Mouse (Mus musculus) limb, embryonic 11.5 days (tissue): ENCODE measurements around the gene Fgr. TPM values are rescaled to one million over a fixed set of nuclear protein-coding genes. Genes with fewer than 3 reads are reported as not detected.

Experiments
- ATAC-seq: fragments of 200-750 bp; cut with Nextera tagmentation; 2 replicates; pipeline ENCODE4 v1.8.0; 2017; ENCODE audit warnings: low read depth; ENCODE audit not compliant: insufficient number of reproducible peaks, low FRiP score, low TSS enrichment
- DNase-seq: peaks from one replicate; pipeline ENCODE4 v3.0.0-alpha.2; 2015; ENCODE audit warnings: low spot score
- H3K27ac ChIP-seq: fragments of 300-500 bp; sonication (generic); replicated peaks from 2 replicates; pipeline ENCODE4 v1.5.1; 2014; ENCODE audit warnings: low read depth, mild to moderate bottlenecking, low read length
- H3K27me3 ChIP-seq: fragments of 300-500 bp; sonication (generic); 2 replicates; pipeline ENCODE4 v1.6.1; 2014; ENCODE audit warnings: mild to moderate bottlenecking, low read length, mixed read lengths; ENCODE audit not compliant: control insufficient read depth, insufficient read depth
- H3K36me3 ChIP-seq: fragments of 300-500 bp; sonication (generic); 2 replicates; pipeline ENCODE4 v1.6.1; 2014; ENCODE audit warnings: mild to moderate bottlenecking, low read length, moderate library complexity, mixed read lengths; ENCODE audit not compliant: control insufficient read depth, insufficient read depth
- H3K4me1 ChIP-seq: fragments of 300-500 bp; sonication (generic); 2 replicates; pipeline ENCODE4 v1.6.1; 2014; ENCODE audit warnings: low read length, mixed read lengths; ENCODE audit not compliant: control insufficient read depth, insufficient read depth
- H3K4me2 ChIP-seq: fragments of 300-500 bp; sonication (generic); 2 replicates; pipeline ENCODE4 v1.6.1; 2014; ENCODE audit warnings: low read depth, mild to moderate bottlenecking, moderate library complexity; ENCODE audit not compliant: severe bottlenecking
- H3K4me3 ChIP-seq: fragments of 300-500 bp; sonication (generic); 2 replicates; pipeline ENCODE4 v1.5.1; 2014; ENCODE audit warnings: low read depth, low read length
- H3K9ac ChIP-seq: fragments of 300-500 bp; sonication (generic); 2 replicates; pipeline ENCODE4 v1.6.1; 2014; ENCODE audit warnings: mild to moderate bottlenecking, low read length
- H3K9me3 ChIP-seq: fragments of 300-500 bp; sonication (generic); 2 replicates; pipeline ENCODE4 v1.6.1; 2016; ENCODE audit warnings: low read length; ENCODE audit not compliant: control insufficient read depth
- WGBS: fragments of 180-500 bp; shearing (Covaris S2); extraction: QIAGEN DNeasy Blood & Tissue Kit; methylation state at CpG from one replicate; pipeline ENCODE4 v1.1.7; 2014; 5-methylcytosine and 5-hydroxymethylcytosine counted together
- polyA plus RNA-seq: library from polyadenylated mRNA; unstranded; fragments of >200 nt; fragmentation: Nextera tagmentation; extraction: Ambion mirVana; gene quantifications from 2 replicates; pipeline ENCODE4 v1.2.1, GENCODE M21; 2014

The Fgr gene
- polyA plus RNA-seq, 1 experiment from 2014 or later, result 0.35 TPM

GRCm38 (mm10) chr4:133035946-133036345 is 62.1 kb downstream of the Fgr start:
- 83% methylated on average over 3 of the region's 3 CpGs for WGBS
- no peak overlapping the region for H3K4me2 ChIP-seq
- H3K9ac ChIP-seq, result no peak overlapping the region
- DNase-seq, result no peak
- no peak overlapping the region for H3K27ac ChIP-seq
- H3K27me3 ChIP-seq, result no peaks in the 10 kb centered on the region
- no peak overlapping the region for H3K4me3 ChIP-seq
- H3K9me3 ChIP-seq, result no peaks in the 10 kb centered on the region
- ATAC-seq, result no peak
- H3K4me1 ChIP-seq, result peaks cover 32% of the 10 kb centered on the region
- H3K36me3 ChIP-seq, result peaks cover 6% of the 10 kb centered on the region; the same call in 1 of the 2 replicates

GRCm38 (mm10) chr4:133037293-133037692 is 63.4 kb downstream of the Fgr start:
- Histone ChIP-seq H3K27ac (no peak overlapping the region), H3K4me1 (peaks cover 46% of the 10 kb centered on the region)

GRCm38 (mm10) chr4:133037798-133038197 is 63.9 kb downstream of the Fgr start:
- DNase-seq (no peak), ATAC-seq (no peak)
- Histone ChIP-seq H3K9me3 (no peaks in the 10 kb centered on the region), H3K36me3 (peaks cover 5% of the 10 kb centered on the region; the same call in 1 of the 2 replicates), H3K4me2 (peak overlapping the region; percentile 100), H3K4me1 (peaks cover 51% of the 10 kb centered on the region), H3K4me3 (peak overlapping the region; percentile 55; the same call in 1 of the 2 replicates), H3K27me3 (no peaks in the 10 kb centered on the region), H3K27ac (no peak overlapping the region), H3K9ac (no peak overlapping the region)
- 15% methylated on average over 6 of the region's 6 CpGs for WGBS

More at GRCm38 (mm10) chr4:133037293-133037692, 63.4 kb downstream of the Fgr start:
- no peak overlapping the region for H3K9ac ChIP-seq
- ATAC-seq (no peak), DNase-seq (no peak)
- H3K4me3 ChIP-seq, result no peak overlapping the region
- H3K9me3 ChIP-seq, result no peaks in the 10 kb centered on the region
- H3K36me3 ChIP-seq, result peaks cover 6% of the 10 kb centered on the region; the same call in 1 of the 2 replicates
- WGBS, result 32% methylated on average over 9 of the region's 9 CpGs
- H3K4me2 ChIP-seq, result no peak overlapping the region
- no peaks in the 10 kb centered on the region for H3K27me3 ChIP-seq

- WGBS, result under 1% methylated on average over 68 of the region's 76 CpGs
Measured at GRCm38 (mm10) chr4:133038521-133039115, 64.7 kb downstream of the Fgr start.

GRCm38 (mm10) chr4:133039116-133039819 is 65.4 kb downstream of the Fgr start:
- Histone ChIP-seq H3K9me3 (no peaks in the 10 kb centered on the region), H3K4me2 (peak overlapping the region; percentile 100), H3K4me1 (peaks cover 65% of the 10 kb centered on the region), H3K27ac (peak overlapping the region; percentile 93), H3K27me3 (no peaks in the 10 kb centered on the region), H3K9ac (peak overlapping the region; percentile 76), H3K4me3 (peak overlapping the region; percentile 55), H3K36me3 (0 out of 2 replicates have a peak, but pooled peaks cover 4% of the 10 kb centered on the region)
- WGBS, result under 1% methylated on average over 58 of the region's 77 CpGs
- ATAC-seq (0 out of 2 replicates have a peak, but pooled peaks have one; percentile 53), DNase-seq (peak; percentile 76)

More at GRCm38 (mm10) chr4:133038521-133039115, 64.7 kb downstream of the Fgr start:
- peak overlapping the region; percentile 93 for H3K27ac ChIP-seq
- H3K9me3 ChIP-seq, result no peaks in the 10 kb centered on the region
- H3K9ac ChIP-seq, result peak overlapping the region; percentile 76
- peak overlapping the region; percentile 55 for H3K4me3 ChIP-seq
- peak overlapping the region; percentile 100 for H3K4me2 ChIP-seq
- no peaks in the 10 kb centered on the region for H3K27me3 ChIP-seq
- ATAC-seq, result peak; percentile 65; the same call in 1 of the 2 replicates
- H3K36me3 ChIP-seq, result 0 out of 2 replicates have a peak, but pooled peaks cover 4% of the 10 kb centered on the region
- peaks cover 59% of the 10 kb centered on the region for H3K4me1 ChIP-seq
- peak; percentile 77 for DNase-seq

- DNase-seq, result no peak
- 0 out of 2 replicates have a peak overlapping the region, but pooled peaks have one; percentile 32 for H3K9ac ChIP-seq
Measured at GRCm38 (mm10) chr4:133039832-133040231, 65.9 kb downstream of the Fgr start.

GRCm38 (mm10) chr4:133040241-133040904 is 66.5 kb downstream of the Fgr start:
- Histone ChIP-seq H3K9me3 (no peaks in the 10 kb centered on the region), H3K36me3 (0 out of 2 replicates have a peak, but pooled peaks cover 2% of the 10 kb centered on the region), H3K4me2 (peak overlapping the region; percentile 100), H3K27ac (no peak overlapping the region; the same call in 1 of the 2 replicates), H3K4me3 (peak overlapping the region; percentile 55), H3K27me3 (no peaks in the 10 kb centered on the region), H3K4me1 (peaks cover 76% of the 10 kb centered on the region), H3K9ac (0 out of 2 replicates have a peak overlapping the region, but pooled peaks have one; percentile 32)
- WGBS, result 17% methylated on average over 14 of the region's 14 CpGs
- ATAC-seq (no peak), DNase-seq (no peak)

More at GRCm38 (mm10) chr4:133039832-133040231, 65.9 kb downstream of the Fgr start:
- Histone ChIP-seq H3K4me3 (peak overlapping the region; percentile 55), H3K4me2 (peak overlapping the region; percentile 100), H3K36me3 (0 out of 2 replicates have a peak, but pooled peaks cover 2% of the 10 kb centered on the region), H3K4me1 (peaks cover 71% of the 10 kb centered on the region), H3K27me3 (no peaks in the 10 kb centered on the region), H3K27ac (peak overlapping the region; percentile 93; the same call in 1 of the 2 replicates), H3K9me3 (no peaks in the 10 kb centered on the region)
- ATAC-seq, result no peak
- WGBS, result 2% methylated on average over 18 of the region's 18 CpGs

GRCm38 (mm10) chr4:133042244-133042643 is 68.3 kb downstream of the Fgr start:
- H3K9ac ChIP-seq, result peak overlapping the region; percentile 45; the same call in 1 of the 2 replicates
- DNase-seq, result no peak
- WGBS, result 12% methylated on average over 4 of the region's 4 CpGs
- no peaks in the 10 kb centered on the region for H3K9me3 ChIP-seq
- H3K27me3 ChIP-seq, result no peaks in the 10 kb centered on the region
- peaks cover 92% of the 10 kb centered on the region for H3K4me1 ChIP-seq
- peak overlapping the region; percentile 100 for H3K4me2 ChIP-seq
- H3K36me3 ChIP-seq, result 0 out of 2 replicates have a peak, but pooled peaks cover 2% of the 10 kb centered on the region
- peak overlapping the region; percentile 20 for H3K4me3 ChIP-seq
- no peak for ATAC-seq
- H3K27ac ChIP-seq, result peak overlapping the region; percentile 88
